Mouse (Mus musculus) leukemia stem cell, adult 10-12 weeks (primary cell): Measurements from ENCODE around the gene Apobec3. TPM values are rescaled to one million over a fixed set of nuclear protein-coding genes. Genes with fewer than 3 reads are reported as not detected.

ENCODE experiments used
- polyA plus RNA-seq: library from polyadenylated mRNA; stranded (reverse); fragments of >175 nt; gene quantifications from 2 replicates; pipeline ENCODE4 v1.2.3, GENCODE M21; 2012; ENCODE audit warnings: low replicate concordance

Gene Apobec3
- 1.2 and 3.2 TPM in 2 replicates for polyA plus RNA-seq

GRCm38 (mm10) chr15:79891436-79892212 lies at the start of gene Apobec3:
Apobec3 (plus strand) TSS chr15:79891659.

Other genes starting within 250 kb of the Apobec3 start
- 0.03 and 0.14 TPM in 2 replicates for gene Fam227a, start 232.7 kb upstream of the Apobec3 start, polyA plus RNA-seq
- 82.1 and 89.2 TPM in 2 replicates for gene Cby1, start 232.5 kb upstream of the Apobec3 start, polyA plus RNA-seq
- 99.5 and 101 TPM in 2 replicates for gene Tomm22, start 220.8 kb upstream of the Apobec3 start, polyA plus RNA-seq
- gene Josd1, start 203.7 kb upstream of the Apobec3 start, polyA plus RNA-seq = 70.7 and 83.5 TPM in 2 replicates
- 113 and 151 TPM in 2 replicates for gene Gtpbp1, start 200.8 kb upstream of the Apobec3 start, polyA plus RNA-seq
- gene Sun2, start 149.1 kb upstream of the Apobec3 start, polyA plus RNA-seq = 58.0 and 63.2 TPM in 2 replicates
- 12.0 and 21.0 TPM in 2 replicates for gene Dnal4, start 113.8 kb upstream of the Apobec3 start, polyA plus RNA-seq
- gene Nptxr, start 86.9 kb upstream of the Apobec3 start, polyA plus RNA-seq = 0.45 and 1.6 TPM in 2 replicates
- 0.36 TPM in 1 of 2 replicates, not detected in the other for gene Npcd, start 57.4 kb upstream of the Apobec3 start, polyA plus RNA-seq
- 33.5 and 38.6 TPM in 2 replicates for gene Cbx6, start 57.0 kb upstream of the Apobec3 start, polyA plus RNA-seq
- 11.3 and 26.7 TPM in 2 replicates for gene Cbx7, start 79.5 kb downstream of the Apobec3 start, polyA plus RNA-seq
- gene Pdgfb, start 123.3 kb downstream of the Apobec3 start, polyA plus RNA-seq = 4.3 and 4.7 TPM in 2 replicates
- 30.7 and 39.5 TPM in 2 replicates for gene Syngr1, start 199.7 kb downstream of the Apobec3 start, polyA plus RNA-seq
- 58.6 and 139 TPM in 2 replicates for gene Rpl3, start 200.2 kb downstream of the Apobec3 start, polyA plus RNA-seq
- 14.4 and 29.5 TPM in 2 replicates for gene Tab1, start 241.5 kb downstream of the Apobec3 start, polyA plus RNA-seq